In the genomic region with DNA sequence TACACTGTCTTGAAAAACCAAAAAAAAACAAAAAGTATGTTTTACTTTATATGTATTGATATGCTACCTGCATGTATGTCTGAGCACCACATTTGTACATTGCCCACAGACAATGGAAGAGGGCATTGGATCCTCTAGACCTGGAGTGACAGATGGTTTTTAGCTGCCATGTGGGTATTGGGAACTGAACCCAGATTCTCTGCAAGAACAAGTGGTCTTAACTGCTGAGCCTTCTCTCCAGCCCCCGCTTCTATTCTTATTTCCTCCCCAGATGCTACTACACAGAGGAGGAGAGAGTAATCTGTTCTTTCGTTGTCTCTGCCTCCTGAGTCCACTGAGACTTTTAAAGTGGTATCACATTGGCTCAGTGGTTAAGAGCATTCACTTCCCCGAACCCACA, we compare ENCODE assay signal across 17 mouse cellular contexts. TPM values are rescaled to one million over a fixed set of nuclear protein-coding genes. Genes with fewer than 3 reads are reported as not detected.
"Had no signal": no experiment of that assay in that cellular context is flagged by ENCODE, and none has a peak within 500 bp of the region (broad histone marks: within the 10 kb centered on the region; RNA-seq: fewer than 3 reads in every experiment).

No protein-coding gene starts in this region.

- H3K27ac ChIP-seq: lung, embryonic 15.5 days; macrophage; midbrain, embryonic 13.5 days; midbrain, embryonic 15.5 days; neural tube, embryonic 12.5 days; stomach, embryonic 15.5 days; stomach, postnatal 0 days had no signal

- H3K4me3 ChIP-seq: lung, embryonic 15.5 days; megakaryocyte, embryonic 14.5 days; midbrain, embryonic 13.5 days; midbrain, embryonic 15.5 days; neural tube, embryonic 12.5 days; stomach, embryonic 15.5 days had no signal

- DNase-seq: lung, adult 2 months; lung, postnatal 14 days; lung, postnatal 36 days; right cerebral cortex, postnatal 14 days; thymus, adult 2 months; thymus, postnatal 25 days; thymus, postnatal 4 days had no signal

RNA-seq across cellular contexts. Expression of a gene that starts 6.5 kb away (rescaled TPM):
- total RNA-seq: monocyte, adult 5-6 weeks; neutrophil, adult 5-6 weeks had no signal
